Mouse (Mus musculus): Measurements from ENCODE around the gene Lrrc1.

Lrrc1 gene

DNA sequence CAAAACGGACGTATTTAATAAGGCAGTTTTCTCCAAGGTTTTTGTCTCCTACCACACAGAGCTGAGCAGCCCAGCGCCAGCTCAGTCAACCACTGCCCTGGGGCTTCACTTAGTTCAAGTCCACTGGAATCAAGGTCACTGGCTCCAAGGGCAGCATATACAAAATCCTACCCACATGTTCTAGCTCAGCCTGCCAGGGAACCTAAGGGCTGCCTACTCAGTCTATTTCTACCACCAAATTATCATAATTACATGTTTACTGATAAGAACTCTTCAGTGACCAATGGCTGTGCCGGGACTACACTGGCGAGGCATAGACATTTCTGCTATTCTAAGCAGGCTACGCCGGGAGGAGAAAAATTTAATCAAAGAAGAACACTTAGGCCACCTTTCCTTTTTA lies 80.8 kb downstream of the Lrrc1 start:
- no peak for DNase-seq (ENCODE audit: low read depth)

DNA sequence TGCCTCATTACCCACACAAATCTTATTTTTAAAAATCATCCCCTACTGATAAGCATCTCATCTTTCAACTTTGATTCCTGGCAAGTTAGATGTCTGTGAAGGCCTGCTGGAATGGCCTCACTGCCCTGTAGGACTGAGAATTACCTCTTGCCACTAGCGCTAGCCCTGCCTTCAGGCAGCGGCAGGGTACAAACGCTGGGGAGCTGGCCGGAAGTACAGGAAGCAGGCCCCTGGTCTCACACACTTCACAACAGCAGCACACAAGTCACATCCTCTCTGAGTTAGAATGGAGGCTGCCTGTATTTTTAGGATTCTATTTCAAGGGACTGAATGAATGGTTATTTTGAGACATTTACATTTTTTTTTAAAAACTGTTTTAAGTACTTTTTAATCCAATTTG lies 81.5 kb downstream of the Lrrc1 start:
- DNase-seq (ENCODE audit: low read depth): no peak

- no peak for DNase-seq (ENCODE audit: low read depth)
Measured at GRCm38 (mm10) chr9:77461371-77461915, 83.2 kb downstream of the Lrrc1 start.

- DNase-seq (ENCODE audit: low read depth): no peak
Measured at GRCm38 (mm10) chr9:77460408-77460807, 84.3 kb downstream of the Lrrc1 start.

GRCm38 (mm10) chr9:77459365-77459764 lies 85.3 kb downstream of the Lrrc1 start:
- no peak for DNase-seq (ENCODE audit: low read depth)

DNA sequence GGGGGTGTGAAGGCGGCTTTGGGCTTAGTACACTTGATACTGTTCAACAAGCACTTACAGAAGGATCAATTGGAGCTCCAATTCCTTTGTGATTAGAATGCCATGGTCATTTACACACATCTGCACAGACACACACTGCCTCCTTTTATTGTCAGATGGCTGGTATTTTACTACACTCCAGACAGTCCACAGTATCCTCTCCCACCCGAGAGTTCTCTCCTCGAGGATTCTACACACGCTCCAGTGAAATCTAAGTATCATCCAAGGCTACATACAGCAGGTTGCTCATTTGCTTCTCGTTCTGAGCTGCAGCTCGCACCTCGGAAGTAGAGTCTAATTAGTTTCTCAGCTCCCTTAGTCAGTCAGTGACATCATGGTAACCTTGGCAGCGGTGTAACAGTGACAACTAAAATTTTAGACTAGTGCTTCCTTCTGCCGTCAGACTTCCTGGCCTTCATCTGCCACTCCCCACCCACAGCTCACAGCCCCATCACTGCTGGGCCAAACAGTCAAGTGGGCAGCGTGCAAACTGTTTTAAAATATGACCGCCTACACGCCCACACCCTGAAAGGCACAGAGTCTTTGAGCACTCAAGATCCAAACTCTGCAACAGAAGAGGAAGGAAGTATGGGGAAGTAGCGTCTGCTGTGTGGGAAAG lies 88.4 kb downstream of the Lrrc1 start:
- DNase-seq (ENCODE audit: low read depth): no peak

GRCm38 (mm10) chr9:77455439-77456168 lies 89.1 kb downstream of the Lrrc1 start:
- DNase-seq (ENCODE audit: low read depth): no peak

DNA sequence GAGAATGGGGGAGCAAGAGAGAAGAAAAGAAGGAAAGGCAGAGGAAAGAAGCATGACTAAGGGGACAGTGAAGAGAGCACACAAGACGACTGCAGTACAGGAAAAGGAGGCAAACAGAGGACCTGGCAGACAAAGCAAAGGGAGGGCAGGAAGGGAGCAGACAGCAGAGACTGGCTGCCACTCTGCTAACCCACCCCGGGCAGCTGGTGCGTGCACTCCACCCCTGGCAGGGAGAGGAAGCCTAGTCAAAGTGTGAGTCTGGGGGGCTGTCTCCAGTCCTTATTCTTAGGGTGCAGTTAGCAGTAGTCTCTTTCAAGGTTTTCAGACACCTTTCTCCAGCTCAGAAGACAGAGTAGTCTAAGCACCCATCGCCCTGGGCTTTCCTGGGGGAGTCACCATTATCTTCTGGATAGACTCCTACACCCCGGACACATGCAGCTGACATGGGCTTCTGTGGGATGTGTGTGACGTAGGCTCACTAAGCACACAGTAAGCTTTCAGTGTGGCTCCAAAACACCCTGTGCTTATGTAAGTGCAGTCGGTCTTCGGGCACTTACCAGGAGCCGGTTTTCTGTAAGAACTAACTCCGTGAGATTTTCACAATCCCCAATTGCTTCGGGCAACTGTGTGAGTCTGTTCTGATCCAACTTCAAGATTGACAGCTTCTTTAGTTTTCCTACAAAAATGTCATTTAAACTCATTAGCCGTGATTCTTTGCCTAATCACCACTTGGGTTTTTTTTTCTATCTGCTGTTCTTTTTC lies 92.4 kb downstream of the Lrrc1 start:
- DNase-seq (ENCODE audit: low read depth): no peak

DNA sequence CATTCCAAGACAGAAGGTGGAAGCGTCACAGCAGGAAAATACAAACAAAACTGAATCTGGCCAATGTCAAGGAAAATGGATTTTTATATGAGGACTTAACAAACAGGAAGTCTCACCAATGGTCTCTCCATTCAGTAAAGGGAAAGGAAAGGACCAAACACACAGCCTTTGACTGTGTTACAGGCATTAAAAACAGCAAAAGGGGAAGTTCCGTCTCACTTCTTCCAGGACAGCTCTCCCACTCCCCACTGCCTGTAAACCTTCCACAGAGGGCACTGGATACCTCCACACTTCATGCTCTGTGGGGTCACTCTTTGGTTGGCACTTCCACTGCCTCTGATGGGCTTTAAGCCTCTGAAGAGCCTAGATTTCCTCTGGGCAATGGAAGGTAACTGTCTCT lies 94.2 kb downstream of the Lrrc1 start:
- DNase-seq (ENCODE audit: low read depth): no peak

- DNase-seq (ENCODE audit: low read depth): no peak
Measured at GRCm38 (mm10) chr9:77444876-77445275, 99.8 kb downstream of the Lrrc1 start.

- no peak for DNase-seq (ENCODE audit: low read depth)
Measured at GRCm38 (mm10) chr9:77439371-77439770, 105.3 kb downstream of the Lrrc1 start.

DNA sequence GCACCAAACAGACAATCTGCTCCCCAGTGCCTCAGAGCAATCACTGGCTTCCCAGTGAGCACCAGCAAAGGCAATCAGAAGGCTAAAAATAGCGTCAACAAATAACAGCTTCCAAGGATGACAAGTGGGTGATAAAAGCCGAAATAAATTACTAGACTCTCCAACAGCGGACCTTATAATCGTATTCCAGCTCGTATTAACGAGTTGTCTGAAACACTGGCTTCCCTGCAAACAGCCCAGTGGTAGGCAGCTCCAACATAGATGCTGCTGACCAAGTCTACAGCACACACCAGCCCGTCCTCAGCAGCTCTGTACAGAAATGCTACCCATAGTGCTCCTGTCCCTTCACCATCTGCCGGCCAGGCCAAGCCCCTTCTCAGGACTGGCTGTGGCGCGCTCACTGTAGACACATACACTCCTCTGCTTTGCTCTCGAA lies 105.8 kb downstream of the Lrrc1 start:
- no peak for DNase-seq (ENCODE audit: low read depth)

- DNase-seq (ENCODE audit: low read depth): no peak
Measured at GRCm38 (mm10) chr9:77437131-77437530, 107.5 kb downstream of the Lrrc1 start.

- DNase-seq (ENCODE audit: low read depth): no peak
Measured at GRCm38 (mm10) chr9:77434965-77435364, 109.7 kb downstream of the Lrrc1 start.

- DNase-seq (ENCODE audit: low read depth): no peak
Measured at GRCm38 (mm10) chr9:77433476-77433875, 111.2 kb downstream of the Lrrc1 start.

GRCm38 (mm10) chr9:77432030-77432429 lies 112.6 kb downstream of the Lrrc1 start:
- no peak for DNase-seq (ENCODE audit: low read depth)

DNA sequence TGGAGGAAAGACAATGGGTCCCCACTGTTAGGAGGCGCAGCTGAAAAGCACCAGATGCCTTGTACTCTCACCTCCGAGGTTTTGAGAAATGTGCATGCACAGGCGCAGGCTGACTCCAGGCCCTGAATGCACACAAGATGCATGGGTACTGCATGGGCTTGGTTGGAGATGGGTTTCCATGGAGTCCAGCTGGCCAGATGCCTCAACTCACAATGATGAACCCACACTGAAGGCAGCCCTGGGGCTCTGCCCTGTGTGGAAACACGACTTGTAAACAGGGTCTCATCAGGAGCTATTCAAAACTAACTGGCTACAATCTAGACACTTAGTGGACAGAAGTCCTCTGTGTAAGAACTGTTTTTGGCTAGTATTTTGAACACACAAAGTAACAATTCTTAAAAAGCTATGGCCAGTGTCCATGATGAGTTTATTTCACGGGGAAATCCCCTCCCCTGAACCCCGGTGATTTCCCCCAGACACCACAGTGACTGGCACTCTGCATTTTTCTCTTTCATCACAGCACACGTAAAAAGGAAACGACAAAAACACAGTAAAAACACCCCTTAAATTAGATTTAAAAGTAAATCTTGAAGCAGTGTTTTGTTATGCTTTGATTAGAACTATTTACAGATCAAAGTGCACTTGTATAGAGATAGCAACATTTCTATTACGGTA lies 114.1 kb downstream of the Lrrc1 start:
- DNase-seq (ENCODE audit: low read depth): no peak

GRCm38 (mm10) chr9:77429230-77430015 lies 115.2 kb downstream of the Lrrc1 start:
- no peak for DNase-seq (ENCODE audit: low read depth)

GRCm38 (mm10) chr9:77428748-77429140 lies 115.9 kb downstream of the Lrrc1 start:
- DNase-seq (ENCODE audit: low read depth): no peak

GRCm38 (mm10) chr9:77428115-77428747 lies 116.4 kb downstream of the Lrrc1 start:
- no peak for DNase-seq (ENCODE audit: low read depth)

Measured in fibroblast of lung, adult 2 months (primary cell).